Mouse (Mus musculus): ENCODE results near the gene Atf7.

DNA sequence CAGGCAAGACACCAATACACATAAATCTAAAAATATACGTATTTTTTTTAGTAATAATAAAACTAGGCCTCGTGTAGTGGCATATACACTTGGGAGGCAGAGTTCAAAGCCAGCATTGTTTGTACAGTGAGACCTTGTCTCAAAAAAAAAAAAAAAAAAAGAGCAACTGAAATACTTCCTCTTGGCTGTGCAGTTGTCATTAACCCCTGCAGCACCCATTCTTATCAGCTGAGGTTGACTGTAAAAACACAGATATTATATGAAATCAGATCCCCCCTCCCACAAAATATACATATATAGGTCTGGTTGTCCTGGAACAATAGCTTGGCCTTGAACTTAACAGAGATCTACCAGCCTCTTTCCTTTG, 118.8 kb downstream of the Atf7 start:
- no peak for TF ChIP-seq CTCF (IDR thresholded peaks at IDR 0.05; ENCODE audit: control insufficient read depth, insufficient read depth, insufficient read length)
- no peak for TF ChIP-seq USF1 (IDR thresholded peaks at IDR 0.05; ENCODE audit: low read depth)
- no peak for TF ChIP-seq MYOD1 (IDR thresholded peaks at IDR 0.05; ENCODE audit: control insufficient read depth, insufficient read length, low read depth)
- no peak for TF ChIP-seq MAX (IDR thresholded peaks at IDR 0.05)

Data from C2C12 (cell line).